Mouse (Mus musculus) limb, embryonic 10.5 days (tissue): ENCODE data around the gene Slc25a26. TPM values are rescaled to one million over a fixed set of nuclear protein-coding genes. Genes with fewer than 3 reads are reported as not detected.
A peak's percentile ranks its signal among the peaks of the same experiment; 100 is the strongest.
"Not testable (repeated sequence)": the region's sequence is repeated elsewhere in the genome, so short reads cannot be mapped to it uniquely, and the experiment has no call there.

Experiments
- DNase-seq: peaks from one replicate; pipeline ENCODE4 v3.0.0-alpha.2; 2017; ENCODE audit warnings: low spot score
- H3K27ac ChIP-seq: fragments of 300-500 bp; sonication (generic); 2 replicates; pipeline ENCODE4 v1.5.1; 2016; ENCODE audit warnings: mild to moderate bottlenecking
- H3K27me3 ChIP-seq: fragments of 300-500 bp; sonication (generic); 2 replicates; pipeline ENCODE4 v1.6.1; 2016; ENCODE audit warnings: low read depth, mild to moderate bottlenecking; ENCODE audit not compliant: poor library complexity, severe bottlenecking
- H3K36me3 ChIP-seq: fragments of 300-500 bp; sonication (generic); 2 replicates; pipeline ENCODE4 v1.6.1; 2016; ENCODE audit warnings: mild to moderate bottlenecking, moderate library complexity
- H3K4me1 ChIP-seq: fragments of 300-500 bp; sonication (generic); 2 replicates; pipeline ENCODE4 v1.6.1; 2016
- H3K4me3 ChIP-seq: fragments of 300-500 bp; sonication (generic); 2 replicates; pipeline ENCODE4 v1.5.1; 2016; ENCODE audit warnings: mild to moderate bottlenecking, moderate library complexity
- H3K9me3 ChIP-seq: fragments of 300-500 bp; sonication (generic); replicated peaks from 2 replicates; pipeline ENCODE4 v1.6.1; 2016; ENCODE audit warnings: mild to moderate bottlenecking
- WGBS: fragments of 180-500 bp; shearing (Covaris S2); methylation state at CpG from one replicate; pipeline ENCODE4 v1.1.7; 2016; 5-methylcytosine and 5-hydroxymethylcytosine counted together
- polyA plus RNA-seq: library from polyadenylated mRNA; unstranded; fragments of >200 nt; fragmentation: Nextera tagmentation; extraction: Ambion mirVana; gene quantifications from 2 replicates; pipeline ENCODE4 v1.2.1, GENCODE M21; 2016

Slc25a26 gene
- polyA plus RNA-seq, 1 experiment from 2014 or later, result 8.1 TPM

GRCm38 (mm10) chr6:94536478-94536877, 36.3 kb downstream of the Slc25a26 start:
- Histone ChIP-seq H3K4me3 (no peak overlapping the region), H3K36me3 (no peaks in the 10 kb centered on the region), H3K4me1 (no peaks in the 10 kb centered on the region), H3K9me3 (no peaks in the 10 kb centered on the region), H3K27me3 (no peaks in the 10 kb centered on the region), H3K27ac (no peak overlapping the region)
- 75% methylated on average over 8 of the region's 8 CpGs for WGBS
- DNase-seq, result no peak

- DNase-seq, result no peak
- Histone ChIP-seq H3K4me1 (no peaks in the 10 kb centered on the region), H3K9me3 (no peaks in the 10 kb centered on the region), H3K36me3 (no peaks in the 10 kb centered on the region), H3K27ac (no peak overlapping the region), H3K27me3 (no peaks in the 10 kb centered on the region), H3K4me3 (no peak overlapping the region)
- 85% methylated on average over 1 of the region's 1 CpGs for WGBS
Observed at GRCm38 (mm10) chr6:94537652-94538051, 37.5 kb downstream of the Slc25a26 start.

- H3K9me3 ChIP-seq, result no peaks in the 10 kb centered on the region
- DNase-seq, result no peak
- no peak overlapping the region for H3K27ac ChIP-seq
- WGBS, result 87% methylated on average over 3 of the region's 3 CpGs
- H3K36me3 ChIP-seq, result no peaks in the 10 kb centered on the region
- no peaks in the 10 kb centered on the region for H3K27me3 ChIP-seq
- no peak overlapping the region for H3K4me3 ChIP-seq
- peaks cover 6% of the 10 kb centered on the region for H3K4me1 ChIP-seq
Observed at GRCm38 (mm10) chr6:94540090-94540489, 40.0 kb downstream of the Slc25a26 start.

GRCm38 (mm10) chr6:94540615-94541014, 40.5 kb downstream of the Slc25a26 start:
- WGBS, result 68% methylated on average over 4 of the region's 4 CpGs
- no peak overlapping the region for H3K4me3 ChIP-seq
- H3K4me1 ChIP-seq, result peaks cover 6% of the 10 kb centered on the region
- no peaks in the 10 kb centered on the region for H3K27me3 ChIP-seq
- H3K27ac ChIP-seq, result peak overlapping the region; percentile 25; the same call in 1 of the 2 replicates
- no peaks in the 10 kb centered on the region for H3K36me3 ChIP-seq
- H3K9me3 ChIP-seq, result no peaks in the 10 kb centered on the region
- no peak for DNase-seq

- no peak overlapping the region for H3K4me3 ChIP-seq
- no peak for DNase-seq
- H3K4me1 ChIP-seq, result peaks cover 6% of the 10 kb centered on the region
- H3K27ac ChIP-seq, result no peak overlapping the region
- H3K27me3 ChIP-seq, result no peaks in the 10 kb centered on the region
- H3K36me3 ChIP-seq, result no peaks in the 10 kb centered on the region
- no peaks in the 10 kb centered on the region for H3K9me3 ChIP-seq
- 53% methylated on average over 6 of the region's 6 CpGs for WGBS
Observed at GRCm38 (mm10) chr6:94541133-94541532, 41.0 kb downstream of the Slc25a26 start.

GRCm38 (mm10) chr6:94541854-94542253, 41.7 kb downstream of the Slc25a26 start:
- no peak overlapping the region for H3K4me3 ChIP-seq
- H3K27ac ChIP-seq, result no peak overlapping the region
- H3K4me1 ChIP-seq, result peaks cover 6% of the 10 kb centered on the region
- DNase-seq, result no peak
- H3K27me3 ChIP-seq, result no peaks in the 10 kb centered on the region
- WGBS, result 86% methylated on average over 7 of the region's 7 CpGs
- H3K36me3 ChIP-seq, result no peaks in the 10 kb centered on the region
- H3K9me3 ChIP-seq, result no peaks in the 10 kb centered on the region

GRCm38 (mm10) chr6:94543902-94544840, 44.0 kb downstream of the Slc25a26 start:
- Histone ChIP-seq H3K4me1 (peaks cover 13% of the 10 kb centered on the region), H3K27me3 (no peaks in the 10 kb centered on the region), H3K9me3 (no peaks in the 10 kb centered on the region), H3K4me3 (no peak overlapping the region), H3K36me3 (no peaks in the 10 kb centered on the region), H3K27ac (peak overlapping the region; percentile 21; the same call in 1 of the 2 replicates)
- no peak for DNase-seq
- 45% methylated on average over 5 of the region's 5 CpGs for WGBS

- 0 out of 2 replicates have a peak, but pooled peaks cover 6% of the 10 kb centered on the region for H3K36me3 ChIP-seq
- H3K27me3 ChIP-seq, result no peaks in the 10 kb centered on the region
- peaks cover 17% of the 10 kb centered on the region for H3K4me1 ChIP-seq
- DNase-seq, result no peak
- H3K9me3 ChIP-seq, result no peaks in the 10 kb centered on the region
- 84% methylated on average over 4 of the region's 4 CpGs for WGBS
- H3K27ac ChIP-seq, result no peak overlapping the region
- H3K4me3 ChIP-seq, result no peak overlapping the region
Observed at GRCm38 (mm10) chr6:94547239-94547638, 47.1 kb downstream of the Slc25a26 start.

- H3K4me3 ChIP-seq, result no peak overlapping the region
- peaks cover 11% of the 10 kb centered on the region for H3K4me1 ChIP-seq
- WGBS, result 73% methylated on average over 6 of the region's 6 CpGs
- no peaks in the 10 kb centered on the region for H3K27me3 ChIP-seq
- no peak for DNase-seq
- H3K27ac ChIP-seq, result no peak overlapping the region
- H3K9me3 ChIP-seq, result no peaks in the 10 kb centered on the region
- H3K36me3 ChIP-seq, result 0 out of 2 replicates have a peak, but pooled peaks cover 6% of the 10 kb centered on the region
Observed at GRCm38 (mm10) chr6:94550298-94550697, 50.2 kb downstream of the Slc25a26 start.

- H3K4me3 ChIP-seq, result no peak overlapping the region
- H3K27ac ChIP-seq, result no peak overlapping the region
- peaks cover 11% of the 10 kb centered on the region for H3K4me1 ChIP-seq
- 0 out of 2 replicates have a peak, but pooled peaks cover 6% of the 10 kb centered on the region for H3K36me3 ChIP-seq
- no peaks in the 10 kb centered on the region for H3K27me3 ChIP-seq
- DNase-seq, result no peak
- H3K9me3 ChIP-seq, result no peaks in the 10 kb centered on the region
- WGBS, result 93% methylated on average over 7 of the region's 7 CpGs
Observed at GRCm38 (mm10) chr6:94550851-94551250, 50.7 kb downstream of the Slc25a26 start.

- H3K4me3 ChIP-seq, result no peak overlapping the region
- WGBS, result 87% methylated on average over 5 of the region's 5 CpGs
- H3K4me1 ChIP-seq, result peaks cover 11% of the 10 kb centered on the region
- no peak for DNase-seq
- H3K36me3 ChIP-seq, result 0 out of 2 replicates have a peak, but pooled peaks cover 6% of the 10 kb centered on the region
- no peaks in the 10 kb centered on the region for H3K9me3 ChIP-seq
- no peaks in the 10 kb centered on the region for H3K27me3 ChIP-seq
- H3K27ac ChIP-seq, result no peak overlapping the region
Observed at GRCm38 (mm10) chr6:94553085-94553484, 53.0 kb downstream of the Slc25a26 start.

GRCm38 (mm10) chr6:94558603-94559002, 58.5 kb downstream of the Slc25a26 start:
- WGBS, result 82% methylated on average over 1 of the region's 1 CpGs
- H3K36me3 ChIP-seq, H3K4me3 ChIP-seq, DNase-seq, H3K9me3 ChIP-seq, H3K27ac ChIP-seq, H3K27me3 ChIP-seq: not testable (repeated sequence)
- H3K4me1 ChIP-seq, result peaks cover 14% of the 10 kb centered on the region; the same call in 1 of the 2 replicates

GRCm38 (mm10) chr6:94560896-94561295, 60.8 kb downstream of the Slc25a26 start:
- Histone ChIP-seq H3K9me3 (no peaks in the 10 kb centered on the region), H3K4me3 (no peak overlapping the region), H3K27ac (no peak overlapping the region), H3K27me3 (no peaks in the 10 kb centered on the region), H3K4me1 (peaks cover 14% of the 10 kb centered on the region; the same call in 1 of the 2 replicates), H3K36me3 (no peaks in the 10 kb centered on the region)
- 82% methylated on average over 1 of the region's 1 CpGs for WGBS
- no peak for DNase-seq
